Mouse (Mus musculus): ENCODE data around the gene Sugp2. TPM values are rescaled to one million over a fixed set of nuclear protein-coding genes. Genes with fewer than 3 reads are reported as not detected.

Gene Sugp2
- polyA plus RNA-seq, 1 experiment from 2014 or later = 33.0 TPM

GRCm38 (mm10) chr8:70259043-70259442, 25.0 kb downstream of the Sugp2 start:
- H3K4me3 ChIP-seq (ENCODE audit: low read length) = no peak overlapping the region
- no peaks in the 10 kb centered on the region for H3K9me3 ChIP-seq (ENCODE audit: control insufficient read depth, low read length)
- H3K27ac ChIP-seq (ENCODE audit: low read depth, low read length) = no peak overlapping the region
- ATAC-seq (ENCODE audit: low FRiP score, low TSS enrichment) = no peak
- H3K4me2 ChIP-seq (replicated peaks; ENCODE audit: low read depth, low read length) = no peak overlapping the region
- no peak overlapping the region for H3K9ac ChIP-seq (ENCODE audit: low read depth, low read length)
- H3K4me1 ChIP-seq (ENCODE audit: control insufficient read depth, insufficient read depth, low read length) = no peaks in the 10 kb centered on the region
- 80% methylated on average over 2 of the region's 2 CpGs for WGBS
- H3K36me3 ChIP-seq (ENCODE audit: control insufficient read depth, insufficient read depth, low read length) = peaks cover 96% of the 10 kb centered on the region
- H3K27me3 ChIP-seq (ENCODE audit: control insufficient read depth, insufficient read depth, low read length) = no peaks in the 10 kb centered on the region

GRCm38 (mm10) chr8:70267674-70268073, 33.6 kb downstream of the Sugp2 start:
- ATAC-seq (ENCODE audit: low FRiP score, low TSS enrichment) = no peak
- no peaks in the 10 kb centered on the region for H3K9me3 ChIP-seq (ENCODE audit: control insufficient read depth, low read length)
- no peak overlapping the region for H3K4me2 ChIP-seq (replicated peaks; ENCODE audit: low read depth, low read length)
- H3K36me3 ChIP-seq (ENCODE audit: control insufficient read depth, insufficient read depth, low read length) = peaks cover 24% of the 10 kb centered on the region
- H3K27ac ChIP-seq (ENCODE audit: low read depth, low read length) = no peak overlapping the region
- no peaks in the 10 kb centered on the region for H3K27me3 ChIP-seq (ENCODE audit: control insufficient read depth, insufficient read depth, low read length)
- H3K9ac ChIP-seq (ENCODE audit: low read depth, low read length) = no peak overlapping the region
- no peaks in the 10 kb centered on the region for H3K4me1 ChIP-seq (ENCODE audit: control insufficient read depth, insufficient read depth, low read length)
- 81% methylated on average over 3 of the region's 3 CpGs for WGBS
- no peak overlapping the region for H3K4me3 ChIP-seq (ENCODE audit: low read length)

GRCm38 (mm10) chr8:70268311-70268710, 34.3 kb downstream of the Sugp2 start:
- Histone ChIP-seq H3K4me2 (replicated peaks; ENCODE audit: low read depth, low read length) (no peak overlapping the region), H3K4me1 (ENCODE audit: control insufficient read depth, insufficient read depth, low read length) (no peaks in the 10 kb centered on the region), H3K4me3 (ENCODE audit: low read length) (no peak overlapping the region), H3K36me3 (ENCODE audit: control insufficient read depth, insufficient read depth, low read length) (peaks cover 18% of the 10 kb centered on the region), H3K9me3 (ENCODE audit: control insufficient read depth, low read length) (no peaks in the 10 kb centered on the region), H3K27me3 (ENCODE audit: control insufficient read depth, insufficient read depth, low read length) (no peaks in the 10 kb centered on the region), H3K9ac (ENCODE audit: low read depth, low read length) (no peak overlapping the region), H3K27ac (ENCODE audit: low read depth, low read length) (no peak overlapping the region)
- WGBS = 71% methylated on average over 5 of the region's 5 CpGs
- no peak for ATAC-seq (ENCODE audit: low FRiP score, low TSS enrichment)

GRCm38 (mm10) chr8:70268799-70269565, 35.0 kb downstream of the Sugp2 start:
- Histone ChIP-seq H3K36me3 (ENCODE audit: control insufficient read depth, insufficient read depth, low read length) (peaks cover 12% of the 10 kb centered on the region), H3K27me3 (ENCODE audit: control insufficient read depth, insufficient read depth, low read length) (no peaks in the 10 kb centered on the region), H3K27ac (ENCODE audit: low read depth, low read length) (no peak overlapping the region), H3K4me1 (ENCODE audit: control insufficient read depth, insufficient read depth, low read length) (no peaks in the 10 kb centered on the region), H3K9me3 (ENCODE audit: control insufficient read depth, low read length) (no peaks in the 10 kb centered on the region), H3K4me2 (replicated peaks; ENCODE audit: low read depth, low read length) (no peak overlapping the region), H3K9ac (ENCODE audit: low read depth, low read length) (no peak overlapping the region), H3K4me3 (ENCODE audit: low read length) (no peak overlapping the region)
- no peak for ATAC-seq (ENCODE audit: low FRiP score, low TSS enrichment)
- 53% methylated on average over 11 of the region's 11 CpGs for WGBS

GRCm38 (mm10) chr8:70272949-70273348, 38.9 kb downstream of the Sugp2 start:
- no peaks in the 10 kb centered on the region; the same call in 1 of the 2 replicates for H3K9me3 ChIP-seq (ENCODE audit: control insufficient read depth, low read length)
- no peak overlapping the region for H3K4me3 ChIP-seq (ENCODE audit: low read length)
- WGBS = 42% methylated on average over 3 of the region's 3 CpGs
- no peaks in the 10 kb centered on the region for H3K27me3 ChIP-seq (ENCODE audit: control insufficient read depth, insufficient read depth, low read length)
- ATAC-seq (ENCODE audit: low FRiP score, low TSS enrichment) = peak; percentile 41; the same call in 1 of the 2 replicates
- no peak overlapping the region for H3K4me2 ChIP-seq (replicated peaks; ENCODE audit: low read depth, low read length)
- H3K27ac ChIP-seq (ENCODE audit: low read depth, low read length) = no peak overlapping the region
- no peaks in the 10 kb centered on the region for H3K36me3 ChIP-seq (ENCODE audit: control insufficient read depth, insufficient read depth, low read length)
- H3K9ac ChIP-seq (ENCODE audit: low read depth, low read length) = no peak overlapping the region
- H3K4me1 ChIP-seq (ENCODE audit: control insufficient read depth, insufficient read depth, low read length) = peaks cover under 1% of the 10 kb centered on the region; the same call in 1 of the 2 replicates

GRCm38 (mm10) chr8:70274350-70274749, 40.3 kb downstream of the Sugp2 start:
- ATAC-seq (ENCODE audit: low FRiP score, low TSS enrichment) = no peak

GRCm38 (mm10) chr8:70276476-70276875, 42.5 kb downstream of the Sugp2 start:
- Histone ChIP-seq H3K9ac (ENCODE audit: low read depth, low read length) (no peak overlapping the region), H3K27ac (ENCODE audit: low read depth, low read length) (peak overlapping the region; percentile 15; the same call in 1 of the 2 replicates), H3K36me3 (ENCODE audit: control insufficient read depth, insufficient read depth, low read length) (no peaks in the 10 kb centered on the region), H3K9me3 (ENCODE audit: control insufficient read depth, low read length) (no peaks in the 10 kb centered on the region; the same call in 1 of the 2 replicates), H3K4me1 (ENCODE audit: control insufficient read depth, insufficient read depth, low read length) (peaks cover 7% of the 10 kb centered on the region; the same call in 1 of the 2 replicates), H3K4me2 (replicated peaks; ENCODE audit: low read depth, low read length) (no peak overlapping the region), H3K4me3 (ENCODE audit: low read length) (no peak overlapping the region), H3K27me3 (ENCODE audit: control insufficient read depth, insufficient read depth, low read length) (no peaks in the 10 kb centered on the region)
- 82% methylated on average over 3 of the region's 3 CpGs for WGBS
- ATAC-seq (ENCODE audit: low FRiP score, low TSS enrichment) = peak; percentile 17; the same call in 1 of the 2 replicates

More at GRCm38 (mm10) chr8:70274350-70274749, 40.3 kb downstream of the Sugp2 start:
- Histone ChIP-seq H3K27me3 (ENCODE audit: control insufficient read depth, insufficient read depth, low read length) (no peaks in the 10 kb centered on the region), H3K36me3 (ENCODE audit: control insufficient read depth, insufficient read depth, low read length) (no peaks in the 10 kb centered on the region), H3K9me3 (ENCODE audit: control insufficient read depth, low read length) (no peaks in the 10 kb centered on the region; the same call in 1 of the 2 replicates), H3K9ac (ENCODE audit: low read depth, low read length) (no peak overlapping the region), H3K4me1 (ENCODE audit: control insufficient read depth, insufficient read depth, low read length) (peaks cover 4% of the 10 kb centered on the region; the same call in 1 of the 2 replicates), H3K4me3 (ENCODE audit: low read length) (no peak overlapping the region), H3K27ac (ENCODE audit: low read depth, low read length) (no peak overlapping the region), H3K4me2 (replicated peaks; ENCODE audit: low read depth, low read length) (no peak overlapping the region)

GRCm38 (mm10) chr8:70278175-70278574, 44.1 kb downstream of the Sugp2 start:
- Histone ChIP-seq H3K9ac (ENCODE audit: low read depth, low read length) (peak overlapping the region; percentile 28; the same call in 1 of the 2 replicates), H3K27me3 (ENCODE audit: control insufficient read depth, insufficient read depth, low read length) (no peaks in the 10 kb centered on the region), H3K4me1 (ENCODE audit: control insufficient read depth, insufficient read depth, low read length) (peaks cover 16% of the 10 kb centered on the region), H3K36me3 (ENCODE audit: control insufficient read depth, insufficient read depth, low read length) (no peaks in the 10 kb centered on the region), H3K9me3 (ENCODE audit: control insufficient read depth, low read length) (no peaks in the 10 kb centered on the region; the same call in 1 of the 2 replicates), H3K27ac (ENCODE audit: low read depth, low read length) (no peak overlapping the region), H3K4me3 (ENCODE audit: low read length) (no peak overlapping the region), H3K4me2 (replicated peaks; ENCODE audit: low read depth, low read length) (no peak overlapping the region)
- WGBS = 52% methylated on average over 15 of the region's 15 CpGs
- ATAC-seq (ENCODE audit: low FRiP score, low TSS enrichment) = no peak

GRCm38 (mm10) chr8:70279266-70279665, 45.2 kb downstream of the Sugp2 start:
- Histone ChIP-seq H3K27me3 (ENCODE audit: control insufficient read depth, insufficient read depth, low read length) (no peaks in the 10 kb centered on the region), H3K27ac (ENCODE audit: low read depth, low read length) (no peak overlapping the region), H3K9me3 (ENCODE audit: control insufficient read depth, low read length) (no peaks in the 10 kb centered on the region; the same call in 1 of the 2 replicates), H3K36me3 (ENCODE audit: control insufficient read depth, insufficient read depth, low read length) (no peaks in the 10 kb centered on the region), H3K4me1 (ENCODE audit: control insufficient read depth, insufficient read depth, low read length) (peaks cover 16% of the 10 kb centered on the region), H3K9ac (ENCODE audit: low read depth, low read length) (no peak overlapping the region), H3K4me3 (ENCODE audit: low read length) (no peak overlapping the region), H3K4me2 (replicated peaks; ENCODE audit: low read depth, low read length) (no peak overlapping the region)
- ATAC-seq (ENCODE audit: low FRiP score, low TSS enrichment) = no peak
- WGBS = 62% methylated on average over 8 of the region's 8 CpGs
